12 mouse cellular contexts compared by ENCODE assay signal in genomic region chr15:88399064-88399463, GRCm38 (mm10).
DNase-seq lines count a peak whose midpoint lies in the region; ATAC-seq and TF ChIP-seq lines count a peak whose summit lies in the region.
"Had no signal": no experiment of that assay in that cellular context is flagged by ENCODE, and none has a peak within 500 bp of the region (broad histone marks: within the 10 kb centered on the region; RNA-seq: fewer than 3 reads in every experiment).

No protein-coding gene starts in this region.

- no peaks in the 10 kb centered on the region for H3K36me3 ChIP-seq in limb, embryonic 11.5 days (ENCODE audit: control insufficient read depth, insufficient read depth, low read length)
- H3K36me3 ChIP-seq in limb, embryonic 10.5 days, result no peaks in the 10 kb centered on the region
- no peaks in the 10 kb centered on the region for H3K36me3 ChIP-seq in embryonic facial prominence, embryonic 11.5 days (replicated peaks; ENCODE audit: control insufficient read depth, insufficient read depth, low read depth, low read length)
- no peaks in the 10 kb centered on the region for H3K36me3 ChIP-seq in neural tube, embryonic 11.5 days (ENCODE audit: control insufficient read depth, insufficient read depth, low read length)
- H3K36me3 ChIP-seq in intestine, embryonic 15.5 days, result no peaks in the 10 kb centered on the region
- H3K36me3 ChIP-seq: heart, embryonic 13.5 days; kidney, embryonic 15.5 days; limb, embryonic 15.5 days had no signal

- WGBS in cerebellum, adult 2 months, result 33% methylated on average over 5 of the region's 5 CpGs
- 49% methylated on average over 5 of the region's 5 CpGs for WGBS in limb, embryonic 11.5 days
- WGBS in limb, embryonic 10.5 days, result 55% methylated on average over 5 of the region's 5 CpGs
- WGBS in embryonic facial prominence, embryonic 11.5 days, result 53% methylated on average over 5 of the region's 5 CpGs
- 45% methylated on average over 5 of the region's 5 CpGs for WGBS in neural tube, embryonic 11.5 days
- 55% methylated on average over 5 of the region's 5 CpGs for WGBS in intestine, embryonic 15.5 days

- no peaks in the 10 kb centered on the region for H3K9me3 ChIP-seq in limb, embryonic 11.5 days (ENCODE audit: control insufficient read depth, low read length)
- no peaks in the 10 kb centered on the region for H3K9me3 ChIP-seq in limb, embryonic 10.5 days (replicated peaks)
- no peaks in the 10 kb centered on the region for H3K9me3 ChIP-seq in embryonic facial prominence, embryonic 11.5 days (replicated peaks; ENCODE audit: control insufficient read depth, low read length)
- no peaks in the 10 kb centered on the region for H3K9me3 ChIP-seq in neural tube, embryonic 11.5 days (ENCODE audit: control insufficient read depth, low read length)
- H3K9me3 ChIP-seq in intestine, embryonic 15.5 days, result no peaks in the 10 kb centered on the region
- H3K9me3 ChIP-seq: heart, embryonic 13.5 days; kidney, embryonic 15.5 days; limb, embryonic 15.5 days had no signal

- TF ChIP-seq POLR2A in cerebellum, adult 2 months (IDR thresholded peaks at IDR 0.05; ENCODE audit: borderline replicate concordance, insufficient read depth, low read length), result no peak

- H3K9ac ChIP-seq in limb, embryonic 11.5 days (ENCODE audit: low read length), result no peak overlapping the region
- no peak overlapping the region for H3K9ac ChIP-seq in embryonic facial prominence, embryonic 11.5 days (replicated peaks; ENCODE audit: low read length)
- H3K9ac ChIP-seq in neural tube, embryonic 11.5 days (ENCODE audit: low read length), result no peak overlapping the region
- H3K9ac ChIP-seq in intestine, embryonic 15.5 days, result no peak overlapping the region
- H3K9ac ChIP-seq: heart, embryonic 13.5 days; kidney, embryonic 15.5 days; limb, embryonic 15.5 days had no signal

- no peak for ATAC-seq in limb, embryonic 11.5 days (ENCODE audit: insufficient number of reproducible peaks, low FRiP score, low TSS enrichment, low read depth)
- no peak for ATAC-seq in embryonic facial prominence, embryonic 11.5 days (replicated peaks; ENCODE audit: insufficient number of reproducible peaks, low FRiP score, low TSS enrichment, low read depth)
- ATAC-seq in neural tube, embryonic 11.5 days (ENCODE audit: insufficient read depth, low FRiP score, low TSS enrichment), result no peak
- ATAC-seq in intestine, embryonic 15.5 days, result no peak

- intact Hi-C loops in heart, postnatal 36 days (cut with DNase I), result no loop called here

- no peak overlapping the region for H3K4me2 ChIP-seq in limb, embryonic 11.5 days (ENCODE audit: low read depth, severe bottlenecking)
- H3K4me2 ChIP-seq in embryonic facial prominence, embryonic 11.5 days (ENCODE audit: low read depth, low read length), result no peak overlapping the region
- no peak overlapping the region for H3K4me2 ChIP-seq in neural tube, embryonic 11.5 days (ENCODE audit: low read depth)
- H3K4me2 ChIP-seq in intestine, embryonic 15.5 days (replicated peaks), result no peak overlapping the region
- H3K4me2 ChIP-seq: heart, embryonic 13.5 days; kidney, embryonic 15.5 days; limb, embryonic 15.5 days had no signal

- DNase-seq in cerebellum, adult 2 months, result no peak
- no peak for DNase-seq in cerebellum, adult 11 months
- DNase-seq in limb, embryonic 11.5 days (ENCODE audit: low spot score), result peak; percentile 40
- DNase-seq in limb, embryonic 10.5 days (ENCODE audit: low spot score), result no peak
- DNase-seq in embryonic facial prominence, embryonic 11.5 days (ENCODE audit: low spot score), result peak; percentile 35
- DNase-seq in neural tube, embryonic 11.5 days (ENCODE audit: low spot score), result peak; percentile 51
- no peak for DNase-seq in heart, postnatal 36 days

- H3K4me3 ChIP-seq in cerebellum, adult 2 months (replicated peaks; ENCODE audit: insufficient read depth, low read depth, low read length), result no peak overlapping the region
- no peak overlapping the region for H3K4me3 ChIP-seq in limb, embryonic 11.5 days (ENCODE audit: low read depth, low read length)
- no peak overlapping the region for H3K4me3 ChIP-seq in limb, embryonic 10.5 days
- no peak overlapping the region for H3K4me3 ChIP-seq in embryonic facial prominence, embryonic 11.5 days (ENCODE audit: low read depth, low read length)
- H3K4me3 ChIP-seq in neural tube, embryonic 11.5 days (ENCODE audit: low read depth, low read length), result no peak overlapping the region
- no peak overlapping the region for H3K4me3 ChIP-seq in intestine, embryonic 15.5 days (replicated peaks)
- H3K4me3 ChIP-seq: heart, embryonic 13.5 days; kidney, embryonic 15.5 days; limb, embryonic 15.5 days had no signal

- no peaks in the 10 kb centered on the region for H3K4me1 ChIP-seq in cerebellum, adult 2 months (ENCODE audit: control insufficient read depth, insufficient read depth, low read length)
- no peaks in the 10 kb centered on the region for H3K4me1 ChIP-seq in limb, embryonic 11.5 days (ENCODE audit: control insufficient read depth, insufficient read depth, low read length)
- peaks cover 20% of the 10 kb centered on the region for H3K4me1 ChIP-seq in limb, embryonic 10.5 days
- no peaks in the 10 kb centered on the region for H3K4me1 ChIP-seq in embryonic facial prominence, embryonic 11.5 days (ENCODE audit: control insufficient read depth, insufficient read depth, low read length)
- H3K4me1 ChIP-seq in neural tube, embryonic 11.5 days (ENCODE audit: control insufficient read depth, insufficient read depth, low read length), result no peaks in the 10 kb centered on the region
- H3K4me1 ChIP-seq in intestine, embryonic 15.5 days (replicated peaks), result no peaks in the 10 kb centered on the region
- H3K4me1 ChIP-seq: heart, embryonic 13.5 days; kidney, embryonic 15.5 days; limb, embryonic 15.5 days had no signal

- peak; percentile 34; the same call in 1 of the 2 replicates for TF ChIP-seq CTCF in cerebellum, adult 2 months (IDR thresholded peaks at IDR 0.05; ENCODE audit: borderline replicate concordance, insufficient read depth, low read depth, low read length)

- H3K27ac ChIP-seq in cerebellum, adult 2 months (ENCODE audit: insufficient read depth, low read length), result no peak overlapping the region
- H3K27ac ChIP-seq in limb, embryonic 11.5 days (replicated peaks; ENCODE audit: low read depth, low read length), result no peak overlapping the region
- H3K27ac ChIP-seq in limb, embryonic 10.5 days, result no peak overlapping the region
- H3K27ac ChIP-seq in embryonic facial prominence, embryonic 11.5 days (replicated peaks; ENCODE audit: low read depth, low read length), result no peak overlapping the region
- no peak overlapping the region for H3K27ac ChIP-seq in neural tube, embryonic 11.5 days (ENCODE audit: low read depth, low read length)
- H3K27ac ChIP-seq in intestine, embryonic 15.5 days, result no peak overlapping the region
- H3K27ac ChIP-seq: heart, embryonic 13.5 days; kidney, embryonic 15.5 days; limb, embryonic 15.5 days; macrophage had no signal

- no peaks in the 10 kb centered on the region for H3K27me3 ChIP-seq in cerebellum, adult 2 months (ENCODE audit: control insufficient read depth, insufficient read depth, low read length)
- no peaks in the 10 kb centered on the region for H3K27me3 ChIP-seq in limb, embryonic 11.5 days (ENCODE audit: control insufficient read depth, insufficient read depth, low read length)
- H3K27me3 ChIP-seq in limb, embryonic 10.5 days (ENCODE audit: low read depth, poor library complexity, severe bottlenecking), result no peaks in the 10 kb centered on the region
- H3K27me3 ChIP-seq in embryonic facial prominence, embryonic 11.5 days (ENCODE audit: control insufficient read depth, insufficient read depth, low read length), result no peaks in the 10 kb centered on the region
- no peaks in the 10 kb centered on the region for H3K27me3 ChIP-seq in neural tube, embryonic 11.5 days (ENCODE audit: control insufficient read depth, insufficient read depth, low read length)
- no peaks in the 10 kb centered on the region for H3K27me3 ChIP-seq in intestine, embryonic 15.5 days (replicated peaks)
- H3K27me3 ChIP-seq: limb, embryonic 15.5 days had no signal

Comparison
In these comparisons a context has a peak if more than half of its experiments do, and no peak if none do; other contexts are left out.
1. DNase-seq: peak in limb, embryonic 11.5 days (single experiment), embryonic facial prominence, embryonic 11.5 days (single experiment) and neural tube, embryonic 11.5 days (single experiment); none in cerebellum, adult 2 months (0 of 2), cerebellum, adult 11 months (single experiment), limb, embryonic 10.5 days (single experiment) and heart, postnatal 36 days (0 of 2).